ENCODE assay signal across 19 mouse cellular contexts in the genomic region with DNA sequence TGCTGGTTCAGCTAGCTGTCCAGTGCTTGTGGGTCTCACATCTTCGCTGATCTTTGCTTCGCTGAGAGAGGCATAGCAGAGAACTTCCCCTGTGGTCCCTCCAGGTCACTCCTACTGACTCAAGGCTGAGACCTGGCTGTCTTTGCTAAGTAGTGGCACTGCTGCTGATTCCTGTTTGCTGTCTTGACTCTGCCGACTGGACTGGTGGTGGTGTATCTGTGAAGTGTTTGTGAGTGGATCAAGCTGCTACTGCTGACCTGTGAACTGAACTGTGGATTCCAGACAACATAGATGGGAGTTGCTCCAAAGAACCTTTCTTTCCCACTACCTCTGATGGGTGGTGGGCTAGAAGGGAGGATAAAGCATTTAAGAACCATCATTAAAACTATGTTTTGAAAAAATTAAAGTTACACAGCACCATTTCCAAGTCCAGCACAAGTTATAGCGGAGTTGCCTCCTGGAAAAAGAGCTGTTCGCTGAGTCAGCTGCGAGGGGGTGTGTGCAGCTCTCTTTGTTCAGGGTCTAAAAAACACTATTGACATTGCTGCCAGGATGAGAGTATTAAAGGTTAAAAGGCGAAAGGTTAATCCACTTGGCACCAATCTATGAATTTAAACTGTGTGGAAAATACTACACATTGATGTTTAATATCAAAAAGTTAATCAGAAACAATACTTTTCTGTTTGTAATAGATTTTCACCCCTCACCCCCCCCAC. TPM values are rescaled to one million over a fixed set of nuclear protein-coding genes. Genes with fewer than 3 reads are reported as not detected.
DNase-seq lines count a peak whose midpoint lies in the region; ATAC-seq and TF ChIP-seq lines count a peak whose summit lies in the region.
"Had no signal": no experiment of that assay in that cellular context is flagged by ENCODE, and none has a peak within 500 bp of the region (broad histone marks: within the 10 kb centered on the region; RNA-seq: fewer than 3 reads in every experiment).

No protein-coding gene starts in this region.

- 32% methylated on average over 7 of the region's 7 CpGs for WGBS in liver, adult 2 months
- 70% methylated on average over 7 of the region's 7 CpGs for WGBS in liver, embryonic 11.5 days
- 52% methylated on average over 7 of the region's 7 CpGs for WGBS in kidney, adult 2 months

- H3K27me3 ChIP-seq in liver, adult 2 months (ENCODE audit: control insufficient read depth, insufficient read depth, low read length) = peaks cover 3% of the 10 kb centered on the region; the same call in 1 of the 2 replicates
- no peaks in the 10 kb centered on the region; the same call in 1 of the 2 replicates for H3K27me3 ChIP-seq in liver, embryonic 11.5 days (replicated peaks; ENCODE audit: control insufficient read depth, insufficient read depth, low read length)
- no peaks in the 10 kb centered on the region for H3K27me3 ChIP-seq in kidney, adult 2 months (replicated peaks; ENCODE audit: control insufficient read depth, insufficient read depth, low read length)
- H3K27me3 ChIP-seq: embryonic facial prominence, embryonic 15.5 days; midbrain, embryonic 15.5 days had no signal

- H3K4me3 ChIP-seq in liver, adult 2 months (ENCODE audit: insufficient read depth, low read depth, low read length) = no peak overlapping the region
- no peak overlapping the region for H3K4me3 ChIP-seq in liver, embryonic 11.5 days (ENCODE audit: low read depth, low read length)
- H3K4me3 ChIP-seq in kidney, adult 2 months (ENCODE audit: insufficient read depth, low read depth, low read length) = no peak overlapping the region
- H3K4me3 ChIP-seq: embryonic facial prominence, embryonic 15.5 days; heart, embryonic 10.5 days; midbrain, embryonic 15.5 days had no signal

- no peak overlapping the region for H3K9ac ChIP-seq in liver, adult 2 months (ENCODE audit: low read depth, low read length)
- no peak overlapping the region for H3K9ac ChIP-seq in liver, embryonic 11.5 days (ENCODE audit: low read depth, low read length)
- H3K9ac ChIP-seq: embryonic facial prominence, embryonic 15.5 days; midbrain, embryonic 15.5 days had no signal

- peaks cover 8% of the 10 kb centered on the region for H3K4me1 ChIP-seq in liver, adult 2 months (ENCODE audit: control insufficient read depth, insufficient read depth, low read length)
- H3K4me1 ChIP-seq in liver, embryonic 11.5 days (replicated peaks; ENCODE audit: control insufficient read depth, insufficient read depth, low read length) = peaks cover 7% of the 10 kb centered on the region
- H3K4me1 ChIP-seq in kidney, adult 2 months (ENCODE audit: control insufficient read depth, insufficient read depth, low read length) = peaks cover 11% of the 10 kb centered on the region
- H3K4me1 ChIP-seq: embryonic facial prominence, embryonic 15.5 days had no signal

- H3K27ac ChIP-seq in liver, adult 2 months (replicated peaks; ENCODE audit: insufficient read depth, low read depth, low read length) = no peak overlapping the region
- no peak overlapping the region for H3K27ac ChIP-seq in liver, embryonic 11.5 days (ENCODE audit: low read depth, low read length)
- H3K27ac ChIP-seq in kidney, adult 2 months (ENCODE audit: insufficient read depth, low read depth, low read length) = peak overlapping the region; percentile 45; the same call in 1 of the 2 replicates
- H3K27ac ChIP-seq: embryonic facial prominence, embryonic 15.5 days; heart, embryonic 10.5 days; hindbrain, postnatal 0 days; macrophage; midbrain, embryonic 15.5 days had no signal

- H3K9me3 ChIP-seq in liver, embryonic 11.5 days (ENCODE audit: control insufficient read depth, low read length) = no peaks in the 10 kb centered on the region
- H3K9me3 ChIP-seq: embryonic facial prominence, embryonic 15.5 days; heart, embryonic 10.5 days; midbrain, embryonic 15.5 days had no signal

- TF ChIP-seq CTCF in liver, adult 2 months (IDR thresholded peaks at IDR 0.05; ENCODE audit: low read depth, low read length) = no peak
- no peak for TF ChIP-seq CTCF in kidney, adult 2 months (conservative IDR thresholded peaks at IDR 0.05; ENCODE audit: insufficient read depth, insufficient read length, low read depth, low read length)

- H3K4me2 ChIP-seq in liver, embryonic 11.5 days = no peak overlapping the region
- H3K4me2 ChIP-seq: embryonic facial prominence, embryonic 15.5 days; midbrain, embryonic 15.5 days had no signal

- peak; percentile 79 for DNase-seq in liver, adult 2 months (ENCODE audit: extremely low read depth, low read depth, low spot score)
- no peak for DNase-seq in liver, embryonic 11.5 days (ENCODE audit: low spot score)
- peak; percentile 86 for DNase-seq in kidney, adult 2 months
- peak; percentile 88 for DNase-seq in kidney, adult 9 months
- DNase-seq in lung, postnatal 10 days = peak; percentile 48
- no peak for DNase-seq in thymus, postnatal 4 days
- no peak for DNase-seq in left cerebral cortex, adult 11 months (ENCODE audit: low spot score)
- DNase-seq: adrenal gland, postnatal 36 days; cerebellum, adult 8-10 months; gastrocnemius, postnatal 25 days; liver; retina, postnatal 1 day; thymus, adult 18-20 months had no signal

- no peaks in the 10 kb centered on the region for H3K79me2 ChIP-seq in liver, adult 2 months (ENCODE audit: control insufficient read depth, insufficient read depth, low read length)

- no peak for ATAC-seq in liver, embryonic 11.5 days (replicated peaks; ENCODE audit: low FRiP score)
- ATAC-seq: hindbrain, postnatal 0 days; midbrain, embryonic 15.5 days had no signal

- TF ChIP-seq POLR2A in liver, adult 2 months (IDR thresholded peaks at IDR 0.05; ENCODE audit: extremely low read depth, insufficient read depth, low read length) = no peak
- TF ChIP-seq POLR2A in kidney, adult 2 months (IDR thresholded peaks at IDR 0.05; ENCODE audit: low read depth, low read length) = no peak

- no peaks in the 10 kb centered on the region for H3K36me3 ChIP-seq in liver, adult 2 months (ENCODE audit: control insufficient read depth, insufficient read depth, low read length)
- no peaks in the 10 kb centered on the region; the same call in 1 of the 2 replicates for H3K36me3 ChIP-seq in liver, embryonic 11.5 days (ENCODE audit: control insufficient read depth, insufficient read depth, low read length)
- no peaks in the 10 kb centered on the region for H3K36me3 ChIP-seq in kidney, adult 2 months (ENCODE audit: control insufficient read depth, insufficient read depth, low read length)
- H3K36me3 ChIP-seq: embryonic facial prominence, embryonic 15.5 days; heart, embryonic 10.5 days; midbrain, embryonic 15.5 days had no signal

RNA-seq across cellular contexts. Expression of a gene that starts 52.0 kb away (rescaled TPM):
- 3.8 and 4.1 TPM in 2 replicates for total RNA-seq in liver, adult 2 months (2014; rRNA removed)
- polyA plus RNA-seq in liver, adult 2 months (2012; rRNA removed) = 1.8 and 2.2 TPM in 2 replicates
- polyA plus RNA-seq in liver, embryonic 11.5 days (2014; fragmentation: Nextera tagmentation; extraction: Ambion mirVana) = 11.2 and 13.0 TPM in 2 replicates
- polyA plus RNA-seq in kidney, adult 2 months (2012; rRNA removed) = 21.7 and 23.7 TPM in 2 replicates
- total RNA-seq: neutrophil, adult 5-6 weeks had no signal

Comparison
In these comparisons a context has a peak if more than half of its experiments do, and no peak if none do; other contexts are left out.
1. DNase-seq: peak in liver, adult 2 months (single experiment), kidney, adult 2 months (single experiment), kidney, adult 9 months (single experiment) and lung, postnatal 10 days (single experiment); none in liver, embryonic 11.5 days (single experiment), thymus, postnatal 4 days (single experiment) and left cerebral cortex, adult 11 months (single experiment).